Mouse (Mus musculus) brain, embryonic 14.5 days (tissue): ENCODE measurements around the gene Psmb8. TPM values are rescaled to one million over a fixed set of nuclear protein-coding genes. Genes with fewer than 3 reads are reported as not detected.

Source experiments
- DNase-seq: peaks from one replicate; pipeline ENCODE4 v3.0.0-alpha.2; 2011; ENCODE audit warnings: low read depth
- CTCF ChIP-seq: fragments of 200-500 bp; IDR thresholded peaks from 2 replicates; pipeline ENCODE4 v1.5.1; 2012; ENCODE audit warnings: inconsistent platforms, mild to moderate bottlenecking, moderate library complexity, borderline replicate concordance; ENCODE audit not compliant: insufficient read depth, insufficient read length; ENCODE audit errors: extremely low read depth
- POLR2A ChIP-seq: fragments of 200-500 bp; IDR thresholded peaks from 2 replicates; pipeline ENCODE4 v1.6.1; 2012; ENCODE audit warnings: mild to moderate bottlenecking, inconsistent platforms, borderline replicate concordance; ENCODE audit not compliant: poor library complexity, insufficient read depth, insufficient read length, severe bottlenecking; ENCODE audit errors: extremely low read depth
- polyA plus RNA-seq: library from polyadenylated mRNA; depleted of rRNA; stranded (reverse); fragments of >200 nt; gene quantifications from 2 replicates; pipeline ENCODE4 v1.2.3, GENCODE M21; 2012; rRNA removed

Gene Psmb8
- 2.0 and 2.4 TPM in 2 replicates for polyA plus RNA-seq

DNA sequence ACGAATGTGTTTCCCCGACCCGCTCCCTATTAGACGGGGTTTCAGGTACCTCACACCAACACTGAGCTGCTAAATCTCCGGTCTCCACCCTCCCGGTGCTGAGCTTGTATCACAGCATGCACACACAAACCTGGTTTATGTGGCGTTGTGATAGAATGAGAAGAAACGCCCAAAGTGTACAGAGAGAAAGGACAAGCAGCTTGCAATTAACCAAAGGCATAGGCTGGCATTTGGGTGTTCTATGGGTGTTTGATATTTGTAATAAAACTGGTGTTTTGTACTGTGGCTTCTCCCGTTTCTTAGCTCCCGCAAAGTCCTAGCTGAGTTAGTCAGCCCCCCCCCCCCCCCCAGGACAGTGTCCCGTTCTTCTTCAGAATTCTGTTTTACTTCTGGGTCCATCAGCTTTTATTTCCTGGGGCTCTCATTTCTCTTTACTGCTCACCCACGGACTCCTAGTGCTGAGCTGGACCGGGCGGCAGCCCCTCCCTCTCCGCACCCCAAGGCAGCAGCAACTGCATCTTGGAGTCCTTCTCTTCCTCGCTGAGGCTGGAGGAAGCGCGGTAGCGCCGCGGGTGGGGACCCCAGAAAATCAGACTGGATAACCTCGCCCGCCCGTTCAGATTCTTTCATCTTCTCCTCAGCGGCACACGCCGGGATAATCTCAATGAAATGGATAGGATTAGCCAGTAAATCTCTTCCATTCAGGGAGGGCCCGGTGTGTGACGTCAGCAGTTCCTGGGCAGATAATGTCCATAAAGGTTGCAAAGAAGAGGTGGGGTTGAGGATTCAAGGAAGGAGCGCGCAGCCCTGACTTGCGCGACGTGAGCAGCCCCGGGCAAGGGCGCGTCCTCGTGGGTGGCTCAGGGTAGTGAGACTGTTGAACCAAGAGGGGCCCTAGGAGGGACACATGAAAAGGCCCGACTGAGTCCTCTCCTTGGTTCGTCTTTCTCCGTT is at the start of gene Psmb8:
Gene Psmb8 (plus strand): TSS at position 781 of the 954 bp plus-strand sequence.
- TF ChIP-seq POLR2A: no peak
- no peak for TF ChIP-seq CTCF
- DNase-seq: peak; percentile 92

- TF ChIP-seq CTCF (no peak), POLR2A (no peak)
- peak; percentile 56 for DNase-seq
These were observed 44.6 kb upstream of the Psmb8 start, which contains the start of gene H2-DMb1 for GRCm38 (mm10) chr17:34152923-34153322. Gene H2-DMb1, plus strand, starts transcription at chr17:34153072.

DNA sequence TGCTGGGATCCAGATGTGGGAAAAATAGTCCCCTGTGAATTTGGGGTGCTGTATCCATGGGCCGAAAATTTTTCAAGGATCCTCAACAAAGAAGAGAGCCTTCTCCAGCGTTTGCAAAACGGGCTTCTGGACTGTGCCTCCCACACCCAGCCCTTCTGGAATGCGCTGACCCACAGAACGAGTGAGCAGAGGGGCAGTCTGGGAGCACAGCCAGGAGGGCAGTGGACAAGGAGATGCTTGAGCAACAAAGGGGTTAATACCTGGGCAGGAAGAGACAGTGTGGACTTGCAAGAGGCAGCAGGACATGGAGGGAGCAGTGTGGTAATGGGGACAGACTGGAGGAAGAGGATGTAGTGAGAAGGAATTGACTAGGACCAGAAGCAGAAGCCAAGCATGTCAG is 42.0 kb upstream of the Psmb8 start:
- TF ChIP-seq CTCF (no peak), POLR2A (no peak)
- DNase-seq: no peak

DNA sequence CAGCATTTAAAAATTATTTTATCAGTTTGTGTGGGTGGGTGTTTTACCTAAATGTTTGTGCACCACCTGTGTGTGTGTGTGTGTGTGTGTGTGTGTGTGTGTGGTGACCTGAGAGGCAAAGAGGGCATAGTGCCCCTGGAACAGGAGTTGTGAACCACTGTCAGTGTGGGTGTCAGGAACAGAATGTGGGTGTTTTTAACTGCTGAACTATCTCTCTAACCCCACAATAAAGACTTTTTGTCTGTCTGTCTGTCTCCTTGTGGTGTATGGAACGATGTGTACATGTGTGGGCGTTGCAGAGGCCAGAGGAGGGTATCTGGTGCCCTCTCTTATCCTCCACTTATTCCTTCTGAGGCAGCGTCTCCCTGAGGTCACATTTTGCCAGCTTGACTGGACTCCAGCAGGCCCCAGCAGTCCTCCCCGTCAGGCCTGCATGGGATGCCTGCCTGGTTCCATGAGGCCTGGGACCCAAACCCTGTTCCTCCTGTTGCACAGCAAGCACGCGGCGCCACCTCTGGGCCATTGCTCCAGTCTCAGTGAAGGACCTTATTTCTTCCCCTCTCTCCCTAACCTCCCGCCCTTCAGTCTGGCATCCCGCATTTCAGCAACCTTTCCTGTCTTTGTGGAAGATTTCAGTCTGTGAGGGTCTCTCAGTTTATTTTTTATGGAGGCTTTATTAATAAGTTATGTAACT is 33.2 kb upstream of the Psmb8 start:
- 0 out of 2 replicates have a peak, but pooled peaks have one; percentile 11 for TF ChIP-seq CTCF
- no peak for TF ChIP-seq POLR2A
- DNase-seq: no peak

- no peak for DNase-seq
- TF ChIP-seq CTCF (peak; percentile 11; the same call in 1 of the 2 replicates), POLR2A (no peak)
These were observed 32.3 kb upstream of the Psmb8 start for GRCm38 (mm10) chr17:34165033-34165730.

GRCm38 (mm10) chr17:34169279-34169678 is 28.2 kb upstream of the Psmb8 start:
- TF ChIP-seq CTCF (peak; percentile 67), POLR2A (no peak)
- peak; percentile 66 for DNase-seq

- no peak for DNase-seq
- TF ChIP-seq CTCF (no peak), POLR2A (no peak)
These were observed 27.0 kb upstream of the Psmb8 start for GRCm38 (mm10) chr17:34170487-34170876.

DNA sequence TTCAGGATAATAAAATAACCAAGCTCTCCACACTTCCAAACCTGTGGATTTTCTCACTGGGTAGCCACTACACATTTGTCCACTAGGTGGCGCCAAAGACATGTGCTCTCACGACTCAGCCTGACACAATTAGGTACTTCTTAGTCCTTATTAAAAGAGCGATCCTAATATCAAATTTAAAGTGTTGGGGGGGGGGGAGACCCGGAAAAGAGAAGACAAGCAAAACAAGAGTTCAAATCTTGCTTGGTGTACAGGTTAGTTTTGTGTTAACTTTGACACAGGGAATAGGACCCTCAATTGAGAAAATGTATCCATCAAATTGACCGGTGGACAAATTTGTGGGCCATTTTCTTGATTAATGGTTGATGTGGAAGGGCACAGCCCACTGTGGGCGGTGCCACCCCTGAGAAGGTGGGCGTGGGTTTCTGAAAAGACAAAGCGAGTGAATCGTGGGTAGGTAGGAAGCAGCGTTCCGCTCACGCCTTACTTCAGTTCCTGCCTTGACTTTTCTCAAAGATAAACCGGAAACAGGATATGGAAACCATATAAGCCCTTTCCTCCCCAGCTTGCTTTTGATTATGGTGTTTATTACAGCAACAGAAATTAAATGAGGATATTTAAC is 26.5 kb upstream of the Psmb8 start:
- peak; percentile 81 for DNase-seq
- peak; percentile 88; the same call in 1 of the 2 replicates for TF ChIP-seq CTCF
- TF ChIP-seq POLR2A: no peak

DNA sequence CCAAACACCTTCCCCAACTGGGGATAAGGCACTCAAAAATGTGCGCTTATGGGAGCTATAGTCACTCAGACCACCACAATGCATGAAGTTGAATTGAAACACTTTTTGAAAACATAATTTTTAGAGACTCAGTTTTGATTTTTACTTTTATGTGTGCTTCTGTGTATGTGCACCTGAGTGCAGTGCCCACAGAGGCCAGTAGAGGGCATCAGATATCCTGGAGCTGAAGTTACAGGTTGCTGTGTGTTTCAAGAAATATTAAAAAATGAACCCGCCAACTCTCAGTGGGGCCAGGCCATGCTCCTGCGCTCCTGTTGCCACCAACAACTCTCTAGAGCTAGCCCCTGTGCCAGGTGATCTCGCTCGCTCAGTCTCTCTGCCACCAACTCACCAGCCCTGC is 25.0 kb upstream of the Psmb8 start:
- no peak for TF ChIP-seq POLR2A
- peak; percentile 28; the same call in 1 of the 2 replicates for TF ChIP-seq CTCF
- DNase-seq: no peak

- DNase-seq: no peak
- TF ChIP-seq POLR2A: no peak
- no peak for TF ChIP-seq CTCF
These were observed 23.4 kb upstream of the Psmb8 start for GRCm38 (mm10) chr17:34174075-34174474.
